Mouse (Mus musculus): ENCODE data around the gene Ubald1. TPM values are rescaled to one million over a fixed set of nuclear protein-coding genes. Genes with fewer than 3 reads are reported as not detected.

Gene Ubald1
- polyA plus RNA-seq (2015; fragmentation: Nextera tagmentation; extraction: Ambion mirVana), result 12.3 and 13.3 TPM in 2 replicates

- H3K36me3 ChIP-seq, result peaks cover 11% of the 10 kb centered on the region; the same call in 1 of the 2 replicates
- H3K9ac ChIP-seq, result peak within 1 kb of the TSS; percentile 91
- H3K4me1 ChIP-seq (replicated peaks), result peaks cover 63% of the 10 kb centered on the region
- DNase-seq, result peak; percentile 96
- no peaks in the 10 kb centered on the region for H3K9me3 ChIP-seq (replicated peaks)
- under 1% methylated on average over 48 of the region's 48 CpGs for WGBS (ENCODE audit: insufficient replicate concordance)
- H3K27ac ChIP-seq, result peak within 1 kb of the TSS; percentile 98
- ATAC-seq (ENCODE audit: low read depth), result peak; percentile 82
- no peaks in the 10 kb centered on the region for H3K27me3 ChIP-seq
- peak within 1 kb of the TSS; percentile 96 for H3K4me2 ChIP-seq
- H3K4me3 ChIP-seq (replicated peaks), result peak within 1 kb of the TSS; percentile 88
Measured at GRCm38 (mm10) chr16:4880136-4880825, at the start of gene Ubald1. Gene Ubald1 (minus strand): TSS chr16:4880315.

GRCm38 (mm10) chr16:4928474-4928873 is 48.4 kb upstream of the Ubald1 start:
- Histone ChIP-seq H3K4me1 (replicated peaks) (peaks cover 21% of the 10 kb centered on the region), H3K4me3 (replicated peaks) (no peak overlapping the region), H3K9me3 (replicated peaks) (no peaks in the 10 kb centered on the region), H3K27ac (0 out of 2 replicates have a peak overlapping the region, but pooled peaks have one; percentile 13), H3K4me2 (no peak overlapping the region), H3K36me3 (peaks cover 76% of the 10 kb centered on the region), H3K27me3 (no peaks in the 10 kb centered on the region), H3K9ac (no peak overlapping the region)
- 65% methylated on average over 2 of the region's 2 CpGs for WGBS (ENCODE audit: insufficient replicate concordance)
- DNase-seq, result no peak
- no peak for ATAC-seq (ENCODE audit: low read depth)

- peaks cover 20% of the 10 kb centered on the region for H3K4me1 ChIP-seq (replicated peaks)
- H3K27ac ChIP-seq, result 0 out of 2 replicates have a peak overlapping the region, but pooled peaks have one; percentile 13
- H3K4me3 ChIP-seq (replicated peaks), result no peak overlapping the region
- DNase-seq (no peak), ATAC-seq (ENCODE audit: low read depth) (no peak)
- H3K9me3 ChIP-seq (replicated peaks), result no peaks in the 10 kb centered on the region
- no peak overlapping the region for H3K4me2 ChIP-seq
- 85% methylated on average over 7 of the region's 7 CpGs for WGBS (ENCODE audit: insufficient replicate concordance)
- H3K36me3 ChIP-seq, result peaks cover 77% of the 10 kb centered on the region
- H3K9ac ChIP-seq, result no peak overlapping the region
- H3K27me3 ChIP-seq, result no peaks in the 10 kb centered on the region
Measured at GRCm38 (mm10) chr16:4927967-4928366, 47.9 kb upstream of the Ubald1 start.

- Histone ChIP-seq H3K9ac (no peak overlapping the region), H3K36me3 (peaks cover 48% of the 10 kb centered on the region), H3K4me2 (no peak overlapping the region), H3K27ac (no peak overlapping the region), H3K9me3 (replicated peaks) (no peaks in the 10 kb centered on the region), H3K27me3 (no peaks in the 10 kb centered on the region), H3K4me1 (replicated peaks) (0 out of 2 replicates have a peak, but pooled peaks cover 10% of the 10 kb centered on the region), H3K4me3 (replicated peaks) (no peak overlapping the region)
- WGBS (ENCODE audit: insufficient replicate concordance), result 77% methylated on average over 5 of the region's 5 CpGs
- DNase-seq (no peak), ATAC-seq (ENCODE audit: low read depth) (no peak)
Measured at GRCm38 (mm10) chr16:4923996-4924395, 43.9 kb upstream of the Ubald1 start.

- Histone ChIP-seq H3K4me1 (replicated peaks) (0 out of 2 replicates have a peak, but pooled peaks cover 6% of the 10 kb centered on the region), H3K9ac (no peak overlapping the region), H3K4me2 (no peak overlapping the region), H3K9me3 (replicated peaks) (no peaks in the 10 kb centered on the region), H3K36me3 (peaks cover 48% of the 10 kb centered on the region), H3K4me3 (replicated peaks) (no peak overlapping the region), H3K27me3 (no peaks in the 10 kb centered on the region), H3K27ac (no peak overlapping the region)
- WGBS (ENCODE audit: insufficient replicate concordance), result 81% methylated on average over 6 of the region's 6 CpGs
- DNase-seq (no peak), ATAC-seq (ENCODE audit: low read depth) (no peak)
Measured at GRCm38 (mm10) chr16:4922481-4922880, 42.4 kb upstream of the Ubald1 start.

- 31% methylated on average over 4 of the region's 4 CpGs for WGBS (ENCODE audit: insufficient replicate concordance)
- H3K9me3 ChIP-seq (replicated peaks), result no peaks in the 10 kb centered on the region
- ATAC-seq (ENCODE audit: low read depth), result no peak
- no peaks in the 10 kb centered on the region for H3K27me3 ChIP-seq
- H3K4me3 ChIP-seq (replicated peaks), result no peak overlapping the region
- no peak for DNase-seq
- peaks cover 42% of the 10 kb centered on the region for H3K36me3 ChIP-seq
- no peak overlapping the region for H3K27ac ChIP-seq
- H3K4me2 ChIP-seq, result no peak overlapping the region
- H3K9ac ChIP-seq, result no peak overlapping the region
- H3K4me1 ChIP-seq (replicated peaks), result 0 out of 2 replicates have a peak, but pooled peaks cover 5% of the 10 kb centered on the region
Measured at GRCm38 (mm10) chr16:4920556-4920955, 40.4 kb upstream of the Ubald1 start.

GRCm38 (mm10) chr16:4916608-4917007 is 36.5 kb upstream of the Ubald1 start:
- Histone ChIP-seq H3K9me3 (replicated peaks) (no peaks in the 10 kb centered on the region), H3K4me1 (replicated peaks) (peaks cover 22% of the 10 kb centered on the region), H3K4me3 (replicated peaks) (no peak overlapping the region), H3K36me3 (peaks cover 38% of the 10 kb centered on the region), H3K9ac (no peak overlapping the region), H3K27ac (peak overlapping the region; percentile 4; the same call in 1 of the 2 replicates), H3K4me2 (no peak overlapping the region), H3K27me3 (no peaks in the 10 kb centered on the region)
- WGBS (ENCODE audit: insufficient replicate concordance), result 61% methylated on average over 2 of the region's 2 CpGs
- DNase-seq (no peak), ATAC-seq (ENCODE audit: low read depth) (no peak)

GRCm38 (mm10) chr16:4915931-4916330 is 35.8 kb upstream of the Ubald1 start:
- H3K27ac ChIP-seq, result peak overlapping the region; percentile 4; the same call in 1 of the 2 replicates
- no peak for ATAC-seq (ENCODE audit: low read depth)

GRCm38 (mm10) chr16:4913783-4914735 is 33.9 kb upstream of the Ubald1 start:
- Histone ChIP-seq H3K9me3 (replicated peaks) (no peaks in the 10 kb centered on the region), H3K9ac (no peak overlapping the region), H3K27me3 (no peaks in the 10 kb centered on the region), H3K36me3 (peaks cover 58% of the 10 kb centered on the region), H3K27ac (peak overlapping the region; percentile 71; the same call in 1 of the 2 replicates), H3K4me1 (replicated peaks) (peaks cover 22% of the 10 kb centered on the region), H3K4me2 (peak overlapping the region; percentile 22; the same call in 1 of the 2 replicates), H3K4me3 (replicated peaks) (no peak overlapping the region)
- DNase-seq, result peak; percentile 62
- ATAC-seq (ENCODE audit: low read depth), result peak; percentile 32
- 35% methylated on average over 12 of the region's 12 CpGs for whole genome bisulfite sequencing (ENCODE audit: insufficient replicate concordance)

More at GRCm38 (mm10) chr16:4915931-4916330, 35.8 kb upstream of the Ubald1 start:
- no peaks in the 10 kb centered on the region for H3K9me3 ChIP-seq (replicated peaks)
- H3K4me3 ChIP-seq (replicated peaks), result no peak overlapping the region
- H3K4me2 ChIP-seq, result no peak overlapping the region
- peaks cover 44% of the 10 kb centered on the region for H3K36me3 ChIP-seq
- peaks cover 22% of the 10 kb centered on the region for H3K4me1 ChIP-seq (replicated peaks)
- no peak for DNase-seq
- no peaks in the 10 kb centered on the region for H3K27me3 ChIP-seq
- H3K9ac ChIP-seq, result no peak overlapping the region
- 57% methylated on average over 3 of the region's 3 CpGs for WGBS (ENCODE audit: insufficient replicate concordance)

GRCm38 (mm10) chr16:4912907-4913782 is 33.0 kb upstream of the Ubald1 start:
- Histone ChIP-seq H3K4me3 (replicated peaks) (no peak overlapping the region), H3K4me1 (replicated peaks) (peaks cover 25% of the 10 kb centered on the region), H3K9me3 (replicated peaks) (no peaks in the 10 kb centered on the region), H3K27ac (peak overlapping the region; percentile 71), H3K27me3 (no peaks in the 10 kb centered on the region), H3K4me2 (peak overlapping the region; percentile 22; the same call in 1 of the 2 replicates), H3K36me3 (peaks cover 59% of the 10 kb centered on the region), H3K9ac (no peak overlapping the region)
- DNase-seq (no peak), ATAC-seq (ENCODE audit: low read depth) (peak; percentile 16; the same call in 1 of the 2 replicates)
- 56% methylated on average over 11 of the region's 11 CpGs for WGBS (ENCODE audit: insufficient replicate concordance)
